Mouse (Mus musculus) ES-E14 (cell line): ENCODE measurements around the gene Slc25a42.
A peak's percentile ranks its signal among the peaks of the same experiment; 100 is the strongest.

ENCODE experiments used
- HCFC1 ChIP-seq: IDR thresholded peaks from 2 replicates; pipeline ENCODE4 v1.6.1; 2012; ENCODE audit warnings: low read length, inconsistent platforms, borderline replicate concordance; ENCODE audit not compliant: insufficient read depth
- MAFK ChIP-seq: IDR thresholded peaks from 2 replicates; pipeline ENCODE4 v1.6.1; 2014; ENCODE audit warnings: mild to moderate bottlenecking, low read depth, low read length, inconsistent platforms; ENCODE audit not compliant: insufficient read depth
- ZC3H11A ChIP-seq: IDR thresholded peaks from 2 replicates; pipeline ENCODE4 v1.6.1; 2012; ENCODE audit warnings: low read depth, mild to moderate bottlenecking, inconsistent platforms, low read length, borderline replicate concordance
- ZNF384 ChIP-seq: IDR thresholded peaks from 2 replicates; pipeline ENCODE4 v1.6.1; 2012; ENCODE audit warnings: low read depth, low read length, inconsistent platforms

- TF ChIP-seq MAFK (no peak), HCFC1 (no peak), ZNF384 (no peak), ZC3H11A (0 out of 2 replicates have a peak, but pooled peaks have one; percentile 2)
Measured at GRCm38 (mm10) chr8:70210538-70210937, 1.6 kb downstream of the Slc25a42 start.
